Mouse (Mus musculus) liver, embryonic 14.5 days (tissue): ENCODE results near the gene St7l. TPM values are rescaled to one million over a fixed set of nuclear protein-coding genes. Genes with fewer than 3 reads are reported as not detected.

Source experiments
- ATAC-seq: fragments of 200-750 bp; cut with Nextera tagmentation; 2 replicates; pipeline ENCODE4 v1.8.0; 2017; ENCODE audit warnings: moderate number of reproducible peaks, mild to moderate bottlenecking, moderate library complexity; ENCODE audit not compliant: insufficient read depth
- DNase-seq, 3 experiments: peaks; one replicate each; pipeline ENCODE4 v3.0.0-alpha.2; 2012 to 2013; ENCODE audit warnings: low read depth in 3 of 3, low spot score in 3 of 3
- H3K27ac ChIP-seq: fragments of 300-500 bp; sonication (generic); 2 replicates; pipeline ENCODE4 v1.5.1; 2014; ENCODE audit warnings: moderate library complexity, mild to moderate bottlenecking, control low read depth, inconsistent platforms
- H3K27me3 ChIP-seq: fragments of 300-500 bp; sonication (generic); 2 replicates; pipeline ENCODE4 v1.6.1; 2014; ENCODE audit warnings: mild to moderate bottlenecking, low read length, moderate library complexity; ENCODE audit not compliant: control insufficient read depth, insufficient read depth
- H3K36me3 ChIP-seq: fragments of 300-500 bp; sonication (generic); replicated peaks from 2 replicates; pipeline ENCODE4 v1.6.1; 2014; ENCODE audit warnings: low read depth; ENCODE audit not compliant: control insufficient read depth, insufficient read depth
- H3K4me1 ChIP-seq, 2 experiments: fragments of 200-500 bp in 1 of 2; fragments of 300-500 bp in 1 of 2; sonication (generic) in 1 of 2; replicated peaks; 2 replicates each; pipeline ENCODE4 v1.6.1; 2012 to 2014; ENCODE audit warnings: antibody characterized with exemption in 1 of 2, inconsistent platforms in 1 of 2, low read length in 1 of 2; ENCODE audit not compliant: control insufficient read depth in 2 of 2, insufficient read depth in 2 of 2
- H3K4me2 ChIP-seq: fragments of 300-500 bp; sonication (generic); 2 replicates; pipeline ENCODE4 v1.6.1; 2014; ENCODE audit warnings: low read depth, mild to moderate bottlenecking, control low read depth, moderate library complexity
- H3K4me3 ChIP-seq, 2 experiments: fragments of 200-500 bp in 1 of 2; fragments of 300-500 bp in 1 of 2; sonication (generic) in 1 of 2; 2 replicates each; pipeline ENCODE4 v1.5.1; 2012 to 2014; ENCODE audit warnings: low read depth in 2 of 2, low read length in 2 of 2, mild to moderate bottlenecking in 2 of 2, control low read depth in 1 of 2, inconsistent platforms in 1 of 2, moderate library complexity in 1 of 2; ENCODE audit not compliant: insufficient read depth in 1 of 2
- H3K9ac ChIP-seq: fragments of 300-500 bp; sonication (generic); replicated peaks from 2 replicates; pipeline ENCODE4 v1.6.1; 2014; ENCODE audit warnings: mild to moderate bottlenecking, control low read depth, moderate library complexity
- H3K9me3 ChIP-seq: fragments of 300-500 bp; sonication (generic); 2 replicates; pipeline ENCODE4 v1.6.1; 2016; ENCODE audit warnings: low read length, mixed read lengths; ENCODE audit not compliant: control insufficient read depth
- CTCF ChIP-seq: IDR thresholded peaks from 2 replicates; pipeline ENCODE4 v1.5.1; 2016; ENCODE audit warnings: antibody characterized with exemption, low read depth, control low read depth
- EP300 ChIP-seq: IDR thresholded peaks from 2 replicates; pipeline ENCODE4 v1.6.1; 2016; ENCODE audit warnings: antibody characterized with exemption, low read depth
- WGBS: fragments of 180-500 bp; shearing (Covaris S2); extraction: QIAGEN DNeasy Blood & Tissue Kit; methylation state at CpG from one replicate; pipeline ENCODE4 v1.1.7; 2014; ENCODE audit not compliant: insufficient replicate concordance; 5-methylcytosine and 5-hydroxymethylcytosine counted together
- polyA plus RNA-seq, 2 experiments: library from polyadenylated mRNA; depleted of rRNA in 1 of 2; stranded (reverse) in 1 of 2; unstranded in 1 of 2; fragments of >200 nt; fragmentation: Nextera tagmentation in 1 of 2; extraction: Ambion mirVana in 1 of 2; gene quantifications; 2 replicates each; pipeline versions ENCODE4 v1.2.1 to v1.2.3; 2012 to 2014

Gene St7l
- 3.0 and 3.9 TPM in 2 replicates for polyA plus RNA-seq (2012; rRNA removed)
- polyA plus RNA-seq (2014; fragmentation: Nextera tagmentation; extraction: Ambion mirVana) = 8.9 and 11.1 TPM in 2 replicates

DNA sequence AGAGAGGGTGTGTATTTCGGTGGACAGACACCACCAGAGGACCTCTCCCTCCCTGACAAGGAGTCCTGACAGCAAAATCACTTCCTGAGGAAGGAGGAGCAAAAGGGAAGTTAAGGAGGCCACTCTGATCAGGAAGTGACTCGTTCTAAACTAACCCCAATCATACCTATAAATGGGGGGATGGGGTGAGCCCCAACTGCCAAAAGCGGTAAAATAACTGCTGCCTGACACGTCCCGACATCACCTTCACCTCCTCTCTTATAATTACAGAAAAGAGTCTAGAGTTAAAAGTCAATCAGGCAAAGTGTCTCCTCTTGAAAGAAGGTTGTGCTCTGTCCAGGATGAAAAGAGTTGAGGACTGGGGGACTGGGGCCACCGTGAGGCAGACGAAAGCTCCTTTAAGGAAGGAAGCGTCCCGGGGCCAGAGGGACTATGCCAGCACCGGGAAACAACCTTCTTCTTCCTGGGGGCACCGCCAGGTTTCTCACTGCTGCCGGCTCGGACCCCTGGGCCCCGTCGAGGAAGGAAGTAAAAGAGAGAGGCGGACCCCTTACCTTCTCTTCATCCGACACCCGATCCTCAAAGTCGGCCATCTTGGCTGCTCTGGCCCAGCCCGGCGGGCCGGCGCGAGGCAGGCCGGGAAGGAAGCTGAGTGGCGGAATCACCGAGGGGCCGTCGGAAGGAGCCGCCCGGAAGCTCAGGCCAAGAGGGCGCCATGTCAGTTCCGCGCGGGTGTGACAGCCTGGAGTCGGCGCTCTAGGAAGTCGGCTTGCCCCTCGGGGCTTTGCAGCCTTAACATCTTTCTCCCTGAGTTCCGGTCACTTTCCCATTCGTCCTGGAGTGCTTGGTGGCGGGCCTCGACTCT lies at the start of gene St7l, which contains the start of gene Capza1:
Gene St7l (plus strand): TSS at position 220 of the 865 bp plus-strand sequence.
Gene Capza1 (minus strand): TSS at position 720 of the 865 bp plus-strand sequence.
- H3K36me3 ChIP-seq = peaks cover 3% of the 10 kb centered on the region
- peak within 1 kb of the TSS; percentile 87 for H3K4me2 ChIP-seq
- H3K4me3 ChIP-seq = peak within 1 kb of the TSS; percentile 87 to 89
- no peaks in the 10 kb centered on the region for H3K27me3 ChIP-seq
- peak within 1 kb of the TSS; percentile 94 for H3K9ac ChIP-seq
- H3K9me3 ChIP-seq = no peaks in the 10 kb centered on the region
- ATAC-seq = peak; percentile 91
- DNase-seq = peak; percentile 73 to 76 (median 75)
- under 1% methylated on average over 43 of the region's 43 CpGs for WGBS
- no peak for TF ChIP-seq EP300
- no peak for TF ChIP-seq CTCF
- H3K4me1 ChIP-seq = peaks cover 14 to 26% of the 10 kb centered on the region in 2 experiments
- H3K27ac ChIP-seq = peak within 1 kb of the TSS; percentile 88

DNA sequence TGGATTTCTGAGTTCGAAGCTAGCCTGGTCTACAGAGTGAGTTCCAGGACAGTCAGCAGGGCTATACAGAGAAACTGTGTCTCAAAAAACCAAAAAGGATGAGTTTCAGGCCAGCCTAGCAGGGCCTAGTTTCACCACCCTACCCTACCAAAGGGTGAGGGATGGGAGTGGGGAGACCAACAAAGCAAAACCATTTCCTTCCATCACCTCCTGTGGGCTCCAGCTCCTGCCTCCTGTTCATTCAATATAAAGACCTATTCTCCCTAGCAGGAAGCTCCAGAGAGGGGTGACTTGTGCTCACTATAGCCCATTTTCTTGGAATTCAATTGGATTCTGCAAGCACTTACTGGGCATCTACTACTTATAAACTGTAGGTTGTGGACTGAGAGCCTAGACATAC lies 49.1 kb upstream of the St7l start:
- Histone ChIP-seq H3K27ac (no peak overlapping the region), H3K9ac (no peak overlapping the region), H3K36me3 (no peaks in the 10 kb centered on the region), H3K4me3 (no peak overlapping the region), H3K9me3 (no peaks in the 10 kb centered on the region), H3K4me1 (peaks cover 9 to 11% of the 10 kb centered on the region in 2 experiments), H3K27me3 (no peaks in the 10 kb centered on the region), H3K4me2 (no peak overlapping the region)
- TF ChIP-seq EP300 = no peak
- no peak for TF ChIP-seq CTCF
- 84% methylated on average over 1 of the region's 1 CpGs for WGBS
- DNase-seq (no peak), ATAC-seq (no peak)

DNA sequence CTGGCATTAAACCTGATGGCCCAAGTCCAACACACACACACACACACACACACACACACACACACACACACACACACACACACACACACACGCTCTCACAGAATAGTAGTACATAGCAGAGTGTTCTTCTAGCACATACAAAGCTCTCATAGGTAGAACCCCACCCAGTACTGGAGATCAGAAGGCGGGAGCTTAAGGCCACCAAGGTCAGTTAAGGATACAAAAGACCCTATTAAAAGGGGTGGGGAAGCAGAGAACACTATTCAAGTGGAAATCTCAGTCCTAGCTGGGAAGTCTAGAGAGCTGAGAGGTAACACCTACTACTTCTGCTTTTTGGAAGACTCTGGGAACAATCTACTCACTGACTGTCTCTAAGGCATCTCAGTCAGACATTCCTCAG lies 48.5 kb upstream of the St7l start:
- no peak overlapping the region for H3K27ac ChIP-seq
- H3K9ac ChIP-seq = no peak overlapping the region
- H3K9me3 ChIP-seq = no peaks in the 10 kb centered on the region
- ATAC-seq = no peak
- H3K4me3 ChIP-seq = no peak overlapping the region
- H3K36me3 ChIP-seq = no peaks in the 10 kb centered on the region
- no peaks in the 10 kb centered on the region for H3K27me3 ChIP-seq
- TF ChIP-seq EP300 (no peak), CTCF (no peak)
- peaks cover 9 to 11% of the 10 kb centered on the region in 2 experiments for H3K4me1 ChIP-seq
- no peak for DNase-seq
- H3K4me2 ChIP-seq = no peak overlapping the region
- 81% methylated on average over 2 of the region's 2 CpGs for WGBS

DNA sequence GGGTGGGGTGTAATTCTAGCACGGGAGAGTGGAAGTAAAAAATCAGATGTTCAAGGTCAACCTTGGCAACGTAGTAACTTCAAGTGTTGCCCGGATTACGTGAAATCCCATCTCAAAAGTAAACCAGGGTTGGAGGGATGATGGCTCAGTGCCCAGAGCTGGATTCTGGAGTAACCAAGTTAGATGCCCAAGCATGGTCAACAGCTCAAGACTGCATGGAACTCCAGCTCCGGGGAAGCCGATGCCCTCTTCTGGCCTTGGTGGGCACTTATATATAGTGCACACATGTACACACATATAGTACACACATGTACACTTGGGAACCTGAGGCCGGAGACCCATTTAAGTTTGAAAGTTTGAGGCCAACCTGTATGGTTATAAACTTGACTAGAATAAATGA lies 47.7 kb upstream of the St7l start:
- Histone ChIP-seq H3K9me3 (no peaks in the 10 kb centered on the region), H3K27me3 (no peaks in the 10 kb centered on the region), H3K27ac (no peak overlapping the region), H3K4me2 (no peak overlapping the region; the same call in 1 of the 2 replicates), H3K36me3 (no peaks in the 10 kb centered on the region), H3K9ac (no peak overlapping the region), H3K4me1 (peaks cover 9 to 11% of the 10 kb centered on the region in 2 experiments), H3K4me3 (no peak overlapping the region)
- WGBS = 91% methylated on average over 7 of the region's 7 CpGs
- no peak for TF ChIP-seq EP300
- TF ChIP-seq CTCF = 0 out of 2 replicates have a peak, but pooled peaks have one; percentile 15
- DNase-seq = no peak
- ATAC-seq = no peak

DNA sequence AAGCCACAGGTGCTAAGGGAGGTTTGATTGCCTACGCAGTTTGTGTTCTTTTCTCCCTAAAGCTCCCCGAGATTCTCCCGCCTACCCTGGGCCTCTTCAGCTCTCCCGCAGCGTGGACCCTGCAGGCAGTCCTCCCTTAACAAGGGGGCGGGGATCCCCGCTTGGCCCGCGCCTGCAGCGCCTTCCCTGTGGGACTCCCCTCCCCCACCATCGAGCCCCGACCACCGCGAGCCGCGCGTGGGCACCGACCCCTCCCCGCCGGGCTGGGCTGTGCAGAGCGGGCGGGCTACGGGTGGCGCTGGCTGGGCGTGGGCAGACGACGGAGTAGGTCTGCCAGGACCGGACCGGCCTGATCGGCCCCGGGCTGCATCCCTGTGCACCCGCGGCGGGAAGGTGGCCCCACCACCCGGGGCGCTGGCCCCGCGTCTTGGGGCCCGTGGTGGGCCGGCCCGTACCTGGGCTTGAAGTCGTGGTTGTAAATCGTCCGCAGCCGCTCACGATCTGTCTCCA lies 46.3 kb upstream of the St7l start:
- DNase-seq (no peak), ATAC-seq (peak; percentile 56)
- Histone ChIP-seq H3K36me3 (peaks cover 4% of the 10 kb centered on the region), H3K4me1 (peaks cover 9 to 13% of the 10 kb centered on the region in 2 experiments), H3K4me2 (peak overlapping the region; percentile 71), H3K27ac (peak overlapping the region; percentile 55), H3K27me3 (no peaks in the 10 kb centered on the region), H3K4me3 (peak overlapping the region; percentile 88 to 92), H3K9me3 (no peaks in the 10 kb centered on the region), H3K9ac (peak overlapping the region; percentile 87)
- TF ChIP-seq CTCF (no peak), EP300 (no peak)
- under 1% methylated on average over 46 of the region's 46 CpGs for WGBS
